Mouse (Mus musculus): Measurements from ENCODE around the gene Col4a1.

DNA sequence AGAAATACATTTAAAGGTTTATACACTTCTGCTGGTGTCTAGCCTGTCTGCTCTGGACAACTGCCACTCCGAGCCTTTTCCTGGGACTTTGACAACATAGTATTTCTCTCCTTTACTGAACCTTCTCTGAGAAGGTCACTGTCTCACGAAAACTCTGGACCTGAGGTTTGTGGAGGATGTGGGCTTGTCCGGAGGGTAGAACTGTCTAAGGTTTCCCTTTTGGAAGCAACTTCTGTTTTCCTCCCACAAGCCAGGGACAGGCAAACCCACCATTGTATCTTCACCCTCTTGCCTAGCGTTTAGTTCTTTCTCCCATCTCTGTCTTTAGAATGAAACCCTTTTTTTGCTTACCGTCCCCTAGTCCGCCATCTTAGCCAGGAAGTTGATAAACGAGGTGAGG, 9.2 kb upstream of the Col4a1 start:
- no peak for TF ChIP-seq TAL1 (IDR thresholded peaks at IDR 0.05; ENCODE audit: low read length)
- TF ChIP-seq GATA1 (IDR thresholded peaks at IDR 0.05; ENCODE audit: low read length), result no peak

Measured in erythroblast, embryonic 14.5 days (primary cell).